Comparison of ENCODE assay signal across 10 mouse cellular contexts in the genomic region with DNA sequence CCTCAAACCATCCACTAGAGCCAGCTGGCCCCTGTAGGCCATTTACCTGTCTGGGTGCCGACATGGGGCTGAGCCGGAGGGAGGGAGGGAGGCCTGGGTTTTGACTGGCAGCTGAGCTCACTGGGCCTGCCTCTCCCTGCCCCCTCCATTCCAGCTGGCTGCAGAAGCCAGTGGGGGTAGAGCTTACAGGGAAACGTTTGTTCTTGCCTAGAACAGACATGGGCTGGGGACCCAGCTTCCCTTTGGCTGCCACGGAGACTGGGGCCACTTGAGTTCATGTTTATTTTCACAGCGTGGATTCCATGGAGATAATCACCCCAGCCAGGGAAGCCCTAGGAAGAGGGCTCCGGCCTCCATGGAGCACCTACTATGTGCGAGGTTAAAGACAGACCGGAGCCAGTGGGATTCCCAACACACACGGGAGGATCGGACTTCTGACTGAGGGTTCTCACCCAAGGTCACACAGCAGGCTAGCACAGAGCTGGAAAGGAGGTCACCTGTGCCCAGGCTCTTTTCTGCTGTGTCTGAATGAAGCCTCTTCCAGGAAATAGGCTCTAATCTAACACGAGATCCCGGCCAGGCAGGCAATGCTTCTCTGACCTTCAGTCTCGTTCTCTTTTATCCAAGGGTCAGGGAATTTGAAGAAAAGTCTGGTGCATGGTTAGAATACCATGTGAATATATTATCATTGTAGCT. TPM values are rescaled to one million over a fixed set of nuclear protein-coding genes. Genes with fewer than 3 reads are reported as not detected.
A peak's percentile ranks its signal among the peaks of the same experiment; 100 is the strongest.
DNase-seq lines count a peak whose midpoint lies in the region; ATAC-seq lines count a peak whose summit lies in the region.
"Had no signal": no experiment of that assay in that cellular context is flagged by ENCODE, and none has a peak within 500 bp of the region (broad histone marks: within the 10 kb centered on the region; RNA-seq: fewer than 3 reads in every experiment).

No protein-coding gene starts in this region.

- no peak overlapping the region for H3K4me2 ChIP-seq in kidney, embryonic 15.5 days
- no peak overlapping the region for H3K4me2 ChIP-seq in embryonic facial prominence, embryonic 14.5 days (ENCODE audit: low read depth, low read length)
- H3K4me2 ChIP-seq in hindbrain, embryonic 16.5 days (ENCODE audit: low read length), result no peak overlapping the region

- no peak overlapping the region for H3K4me3 ChIP-seq in kidney, embryonic 15.5 days (replicated peaks)
- H3K4me3 ChIP-seq in embryonic facial prominence, embryonic 14.5 days (ENCODE audit: low read depth, low read length), result no peak overlapping the region
- no peak overlapping the region for H3K4me3 ChIP-seq in hindbrain, embryonic 16.5 days (ENCODE audit: low read length)
- H3K4me3 ChIP-seq: erythroblast, embryonic 14.5 days had no signal

- no peak overlapping the region for H3K27ac ChIP-seq in kidney, embryonic 15.5 days
- no peak overlapping the region for H3K27ac ChIP-seq in embryonic facial prominence, embryonic 14.5 days (replicated peaks; ENCODE audit: low read depth, low read length)
- H3K27ac ChIP-seq in hindbrain, embryonic 16.5 days (ENCODE audit: low read depth, low read length), result no peak overlapping the region

- H3K27me3 ChIP-seq in kidney, embryonic 15.5 days, result peaks cover 26% of the 10 kb centered on the region
- no peaks in the 10 kb centered on the region for H3K27me3 ChIP-seq in embryonic facial prominence, embryonic 14.5 days (replicated peaks; ENCODE audit: control insufficient read depth, insufficient read depth, low read length)
- no peaks in the 10 kb centered on the region for H3K27me3 ChIP-seq in hindbrain, embryonic 16.5 days (replicated peaks; ENCODE audit: control insufficient read depth, insufficient read depth, low read length)

- H3K36me3 ChIP-seq in kidney, embryonic 15.5 days, result no peaks in the 10 kb centered on the region
- no peaks in the 10 kb centered on the region for H3K36me3 ChIP-seq in embryonic facial prominence, embryonic 14.5 days (ENCODE audit: control insufficient read depth, insufficient read depth, low read length)
- H3K36me3 ChIP-seq in hindbrain, embryonic 16.5 days (ENCODE audit: control insufficient read depth, insufficient read depth, low read length), result no peaks in the 10 kb centered on the region

- H3K9ac ChIP-seq in kidney, embryonic 15.5 days, result no peak overlapping the region
- H3K9ac ChIP-seq in embryonic facial prominence, embryonic 14.5 days (ENCODE audit: low read depth, low read length), result no peak overlapping the region
- H3K9ac ChIP-seq in hindbrain, embryonic 16.5 days (ENCODE audit: low read depth, low read length), result no peak overlapping the region

- peak; percentile 45; the same call in 1 of the 2 replicates for ATAC-seq in kidney, embryonic 15.5 days (replicated peaks; ENCODE audit: low FRiP score)
- peak; percentile 80; the same call in 1 of the 2 replicates for ATAC-seq in embryonic facial prominence, embryonic 14.5 days (ENCODE audit: low read depth)
- ATAC-seq in hindbrain, embryonic 16.5 days, result peak; percentile 73

- no peak for DNase-seq in kidney, adult 8-10 months
- peak; percentile 66 for DNase-seq in embryonic facial prominence, embryonic 14.5 days (ENCODE audit: low spot score)
- DNase-seq in lung, postnatal 25 days (ENCODE audit: low spot score), result peak; percentile 32
- DNase-seq in gastrocnemius, adult 8-10 months (ENCODE audit: low spot score in 2 of 2), result no peak
- no peak for DNase-seq in T-cell, adult 2 months (ENCODE audit: low spot score)
- DNase-seq in thymus, postnatal 0 days (ENCODE audit: low spot score), result no peak

- H3K4me1 ChIP-seq in kidney, embryonic 15.5 days, result peaks cover 30% of the 10 kb centered on the region
- peaks cover 6% of the 10 kb centered on the region for H3K4me1 ChIP-seq in embryonic facial prominence, embryonic 14.5 days (ENCODE audit: control insufficient read depth, insufficient read depth, low read length)
- H3K4me1 ChIP-seq in hindbrain, embryonic 16.5 days (ENCODE audit: control insufficient read depth, insufficient read depth, low read depth, low read length), result no peaks in the 10 kb centered on the region; the same call in 1 of the 2 replicates

- no peaks in the 10 kb centered on the region for H3K9me3 ChIP-seq in kidney, embryonic 15.5 days (replicated peaks)
- no peaks in the 10 kb centered on the region for H3K9me3 ChIP-seq in embryonic facial prominence, embryonic 14.5 days (ENCODE audit: control insufficient read depth, low read length)
- H3K9me3 ChIP-seq in hindbrain, embryonic 16.5 days (ENCODE audit: control insufficient read depth, low read length), result no peaks in the 10 kb centered on the region
- H3K9me3 ChIP-seq: megakaryocyte, embryonic 14.5 days had no signal

- WGBS in kidney, embryonic 15.5 days, result 20% methylated on average over 13 of the region's 13 CpGs
- 18% methylated on average over 13 of the region's 13 CpGs for WGBS in embryonic facial prominence, embryonic 14.5 days
- 33% methylated on average over 13 of the region's 13 CpGs for WGBS in hindbrain, embryonic 16.5 days

RNA-seq across cellular contexts. Expression of a gene that starts 25.2 kb away (rescaled TPM):
- 1.1 and 1.2 TPM in 2 replicates for polyA plus RNA-seq in kidney, embryonic 15.5 days (2015; fragmentation: Nextera tagmentation; extraction: Ambion mirVana)
- 0.43 and 0.85 TPM in 2 replicates for polyA plus RNA-seq in embryonic facial prominence, embryonic 14.5 days (2014; fragmentation: Nextera tagmentation; extraction: Ambion mirVana)
- 3.3 and 3.5 TPM in 2 replicates for polyA plus RNA-seq in hindbrain, embryonic 16.5 days (2015; fragmentation: Nextera tagmentation; extraction: Ambion mirVana)
- total RNA-seq in gastrocnemius, adult 8-10 months (2022), result under 1 TPM in 3 of 4 experiments, not detected in 1; 0.07 to 0.24 (median 0.19) TPM
- polyA plus RNA-seq in thymus, postnatal 0 days (2015; fragmentation: Nextera tagmentation; extraction: Ambion mirVana), result 0.05 TPM in 1 of 2 replicates, not detected in the other
- polyA plus RNA-seq: erythroblast, embryonic 14.5 days had no signal

Comparison
In these comparisons a context has a peak if more than half of its experiments do, and no peak if none do; other contexts are left out.
1. DNase-seq: peak in embryonic facial prominence, embryonic 14.5 days (single experiment) and lung, postnatal 25 days (single experiment); none in kidney, adult 8-10 months (0 of 2), gastrocnemius, adult 8-10 months (0 of 2), T-cell, adult 2 months (single experiment) and thymus, postnatal 0 days (single experiment).
2. Peak in every context shown above with its lines, with median percentiles within 50 percentile points of each other: ATAC-seq.